Mouse (Mus musculus): ENCODE results near the gene Rab29. TPM values are rescaled to one million over a fixed set of nuclear protein-coding genes. Genes with fewer than 3 reads are reported as not detected.

Gene Rab29
- polyA plus RNA-seq, 1 experiment from 2014 or later: 8.6 TPM

DNA sequence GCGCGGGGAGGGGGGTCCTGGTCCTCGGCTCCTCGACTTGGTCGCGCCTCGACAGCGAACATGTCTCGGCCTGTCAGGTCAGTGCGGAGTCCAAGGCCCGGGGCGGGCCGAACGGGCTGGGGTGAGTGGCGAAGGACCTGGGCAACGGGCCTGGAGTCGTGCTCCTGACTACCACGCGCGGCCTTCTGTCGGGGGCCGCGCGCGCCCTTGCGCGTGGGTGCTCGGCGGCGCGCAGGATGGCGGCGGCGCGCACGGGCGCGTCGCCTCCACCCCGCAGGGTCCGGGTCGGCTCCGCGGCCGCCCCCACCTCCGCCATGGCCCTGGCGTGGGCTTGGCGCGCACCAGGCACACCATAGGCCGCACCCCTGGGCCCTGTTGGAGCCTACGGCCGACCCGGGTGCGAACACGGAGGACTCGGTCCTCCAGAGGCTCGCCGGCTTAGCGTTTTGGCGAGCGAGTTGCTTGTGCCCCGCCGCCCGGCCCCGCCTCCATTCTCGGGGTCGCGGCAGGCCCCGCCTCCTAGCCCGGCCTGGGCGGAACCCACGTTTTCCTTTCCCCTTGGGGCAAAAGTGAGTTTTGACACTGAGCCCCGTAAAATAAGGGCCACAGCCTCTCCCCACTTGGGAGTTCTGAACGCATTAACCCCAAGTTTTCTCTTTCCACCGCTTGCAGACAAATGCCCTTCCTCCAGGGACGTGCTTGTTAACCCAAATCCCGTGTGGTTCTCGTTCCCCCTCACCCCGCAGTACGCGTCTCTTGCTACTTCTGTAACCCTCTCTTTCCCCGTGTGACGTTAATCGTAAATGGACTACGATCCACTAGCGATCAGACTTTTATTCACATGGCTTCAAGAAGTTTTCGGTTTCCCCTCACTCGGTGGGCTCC is 43.9 kb downstream of the Rab29 start:
- no peaks in the 10 kb centered on the region for H3K9me3 ChIP-seq (replicated peaks)
- H3K36me3 ChIP-seq: peaks cover 32% of the 10 kb centered on the region
- H3K27me3 ChIP-seq (ENCODE audit: low read depth, poor library complexity, severe bottlenecking): peaks cover 4% of the 10 kb centered on the region; the same call in 1 of the 2 replicates
- WGBS: under 1% methylated on average over 84 of the region's 88 CpGs
- H3K4me1 ChIP-seq: peaks cover 9% of the 10 kb centered on the region
- peak overlapping the region; percentile 88 for H3K4me3 ChIP-seq
- DNase-seq (ENCODE audit: low spot score): peak; percentile 87
- H3K27ac ChIP-seq: peak overlapping the region; percentile 99

DNA sequence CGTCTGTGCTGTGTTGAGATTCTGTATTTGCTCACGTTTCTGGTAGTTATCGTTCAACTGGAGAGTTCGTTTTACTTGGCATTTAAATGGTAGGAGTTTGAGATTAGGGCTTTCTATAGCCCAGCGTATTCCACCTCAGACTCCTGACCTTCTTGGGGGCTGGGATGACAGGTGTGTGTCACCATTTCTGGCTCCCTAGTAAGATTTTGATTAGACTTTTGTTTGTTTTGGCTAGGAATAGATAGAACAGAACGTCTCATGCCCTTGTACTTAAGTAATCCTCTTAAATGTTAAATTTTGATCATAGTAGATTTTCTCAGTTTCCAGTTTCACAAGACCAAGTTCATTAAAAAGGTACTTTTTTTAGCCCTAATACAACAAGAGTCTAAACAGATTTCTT is 50.6 kb downstream of the Rab29 start:
- Histone ChIP-seq H3K4me3 (no peak overlapping the region), H3K4me1 (no peaks in the 10 kb centered on the region), H3K27me3 (ENCODE audit: low read depth, poor library complexity, severe bottlenecking) (no peaks in the 10 kb centered on the region), H3K27ac (no peak overlapping the region), H3K36me3 (peaks cover 90% of the 10 kb centered on the region), H3K9me3 (replicated peaks) (no peaks in the 10 kb centered on the region)
- WGBS: 92% methylated on average over 6 of the region's 6 CpGs
- no peak for DNase-seq (ENCODE audit: low spot score)

- 97% methylated on average over 2 of the region's 2 CpGs for WGBS
- Histone ChIP-seq H3K36me3 (peaks cover 96% of the 10 kb centered on the region), H3K4me3 (no peak overlapping the region), H3K4me1 (no peaks in the 10 kb centered on the region), H3K27me3 (ENCODE audit: low read depth, poor library complexity, severe bottlenecking) (no peaks in the 10 kb centered on the region), H3K27ac (no peak overlapping the region), H3K9me3 (replicated peaks) (no peaks in the 10 kb centered on the region)
- no peak for DNase-seq (ENCODE audit: low spot score)
Observed at GRCm38 (mm10) chr1:131919052-131919451, 52.0 kb downstream of the Rab29 start.

DNA sequence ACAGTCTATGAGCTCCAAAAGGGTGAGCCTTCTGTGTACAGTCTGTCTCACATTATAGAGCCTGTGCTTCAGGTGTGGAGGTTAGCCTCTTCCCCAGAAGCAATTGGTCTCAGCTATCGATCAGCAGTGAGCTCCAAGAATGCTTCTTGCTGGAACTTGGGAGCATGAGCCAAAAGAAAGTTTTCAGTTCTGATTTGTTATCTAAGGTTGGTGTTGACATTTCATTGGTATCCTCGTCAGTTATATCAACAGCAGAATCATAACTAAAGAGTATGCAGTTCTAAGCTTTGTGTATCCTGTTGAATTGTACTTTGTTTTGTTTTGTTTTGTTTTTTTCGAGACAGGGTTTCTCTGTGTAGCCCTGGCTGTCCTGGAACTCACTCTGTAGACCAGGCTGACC is 55.1 kb downstream of the Rab29 start:
- WGBS: 94% methylated on average over 3 of the region's 3 CpGs
- Histone ChIP-seq H3K9me3 (replicated peaks) (no peaks in the 10 kb centered on the region), H3K4me3 (no peak overlapping the region), H3K36me3 (peaks cover 99% of the 10 kb centered on the region), H3K27me3 (ENCODE audit: low read depth, poor library complexity, severe bottlenecking) (no peaks in the 10 kb centered on the region), H3K4me1 (no peaks in the 10 kb centered on the region), H3K27ac (no peak overlapping the region)
- no peak for DNase-seq (ENCODE audit: low spot score)

Other genes with a start within 250 kb of the Rab29 start
- gene Ctse, start 228.9 kb upstream of the Rab29 start, polyA plus RNA-seq (2016; fragmentation: Nextera tagmentation; extraction: Ambion mirVana): not detected in 2 replicates
- gene Rab7b, start 178.5 kb upstream of the Rab29 start, polyA plus RNA-seq (2016; fragmentation: Nextera tagmentation; extraction: Ambion mirVana): 0.63 and 0.65 TPM in 2 replicates
- 0.08 TPM in 1 of 2 replicates, not detected in the other for gene Slc26a9, start 123.2 kb upstream of the Rab29 start, polyA plus RNA-seq (2016; fragmentation: Nextera tagmentation; extraction: Ambion mirVana)
- 2.8 and 3.5 TPM in 2 replicates for gene Pm20d1, start 69.8 kb upstream of the Rab29 start, polyA plus RNA-seq (2016; fragmentation: Nextera tagmentation; extraction: Ambion mirVana)
- gene Slc41a1, start 39.7 kb upstream of the Rab29 start, polyA plus RNA-seq (2016; fragmentation: Nextera tagmentation; extraction: Ambion mirVana): 11.1 and 13.0 TPM in 2 replicates
- 97.8 and 110 TPM in 2 replicates for gene Nucks1, start 43.3 kb downstream of the Rab29 start, polyA plus RNA-seq (2016; fragmentation: Nextera tagmentation; extraction: Ambion mirVana)
- gene Slc45a3, start 95.7 kb downstream of the Rab29 start, polyA plus RNA-seq (2016; fragmentation: Nextera tagmentation; extraction: Ambion mirVana): 1.7 and 2.0 TPM in 2 replicates
- 10.6 and 15.2 TPM in 2 replicates for gene Elk4, start 140.4 kb downstream of the Rab29 start, polyA plus RNA-seq (2016; fragmentation: Nextera tagmentation; extraction: Ambion mirVana)
- gene Mfsd4a, start 200.8 kb downstream of the Rab29 start, polyA plus RNA-seq (2016; fragmentation: Nextera tagmentation; extraction: Ambion mirVana): 9.5 and 13.4 TPM in 2 replicates